Mouse (Mus musculus) midbrain, embryonic 14.5 days (tissue): ENCODE results near the gene Shroom4. TPM values are rescaled to one million over a fixed set of nuclear protein-coding genes. Genes with fewer than 3 reads are reported as not detected.

Experiments
- ATAC-seq: fragments of 200-750 bp; cut with Nextera tagmentation; 2 replicates; pipeline ENCODE4 v1.8.0; 2017; ENCODE audit warnings: moderate number of reproducible peaks, moderate library complexity; ENCODE audit not compliant: low FRiP score, low TSS enrichment
- DNase-seq: peaks from one replicate; pipeline ENCODE4 v3.0.0-alpha.2; 2015
- H3K27ac ChIP-seq: fragments of 300-500 bp; sonication (generic); replicated peaks from 2 replicates; pipeline ENCODE4 v1.5.1; 2014; ENCODE audit warnings: mild to moderate bottlenecking, low read depth, low read length, moderate library complexity
- H3K27me3 ChIP-seq: fragments of 300-500 bp; sonication (generic); 2 replicates; pipeline ENCODE4 v1.6.1; 2014; ENCODE audit warnings: low read length, control low read depth, mixed read lengths; ENCODE audit not compliant: control insufficient read depth, insufficient read depth
- H3K36me3 ChIP-seq: fragments of 300-500 bp; sonication (generic); 2 replicates; pipeline ENCODE4 v1.6.1; 2014; ENCODE audit warnings: low read length, control low read depth; ENCODE audit not compliant: control insufficient read depth, insufficient read depth
- H3K4me1 ChIP-seq: fragments of 300-500 bp; sonication (generic); 2 replicates; pipeline ENCODE4 v1.6.1; 2014; ENCODE audit warnings: mild to moderate bottlenecking, antibody characterized with exemption, low read length, control low read depth; ENCODE audit not compliant: control insufficient read depth, insufficient read depth
- H3K4me2 ChIP-seq: fragments of 300-500 bp; sonication (generic); 2 replicates; pipeline ENCODE4 v1.6.1; 2014; ENCODE audit warnings: mild to moderate bottlenecking, low read length, moderate library complexity
- H3K4me3 ChIP-seq: fragments of 300-500 bp; sonication (generic); replicated peaks from 2 replicates; pipeline ENCODE4 v1.5.1; 2014; ENCODE audit warnings: low read depth, low read length
- H3K9ac ChIP-seq: fragments of 300-500 bp; sonication (generic); replicated peaks from 2 replicates; pipeline ENCODE4 v1.6.1; 2014; ENCODE audit warnings: mild to moderate bottlenecking, low read length, moderate library complexity
- H3K9me3 ChIP-seq: fragments of 300-500 bp; sonication (generic); 2 replicates; pipeline ENCODE4 v1.6.1; 2016; ENCODE audit warnings: low read length, control low read depth, mixed read lengths; ENCODE audit not compliant: control insufficient read depth
- whole genome bisulfite sequencing: fragments of 180-500 bp; shearing (Covaris S2); extraction: QIAGEN DNeasy Blood & Tissue Kit; methylation state at CpG from one replicate; pipeline ENCODE4 v1.1.7; 2014; 5-methylcytosine and 5-hydroxymethylcytosine counted together
- polyA plus RNA-seq: library from polyadenylated mRNA; unstranded; fragments of >200 nt; fragmentation: Nextera tagmentation; extraction: Ambion mirVana; gene quantifications from 2 replicates; pipeline ENCODE4 v1.2.1, GENCODE M21; 2014

Gene Shroom4
- 1.2 and 2.8 TPM in 2 replicates for polyA plus RNA-seq

DNA sequence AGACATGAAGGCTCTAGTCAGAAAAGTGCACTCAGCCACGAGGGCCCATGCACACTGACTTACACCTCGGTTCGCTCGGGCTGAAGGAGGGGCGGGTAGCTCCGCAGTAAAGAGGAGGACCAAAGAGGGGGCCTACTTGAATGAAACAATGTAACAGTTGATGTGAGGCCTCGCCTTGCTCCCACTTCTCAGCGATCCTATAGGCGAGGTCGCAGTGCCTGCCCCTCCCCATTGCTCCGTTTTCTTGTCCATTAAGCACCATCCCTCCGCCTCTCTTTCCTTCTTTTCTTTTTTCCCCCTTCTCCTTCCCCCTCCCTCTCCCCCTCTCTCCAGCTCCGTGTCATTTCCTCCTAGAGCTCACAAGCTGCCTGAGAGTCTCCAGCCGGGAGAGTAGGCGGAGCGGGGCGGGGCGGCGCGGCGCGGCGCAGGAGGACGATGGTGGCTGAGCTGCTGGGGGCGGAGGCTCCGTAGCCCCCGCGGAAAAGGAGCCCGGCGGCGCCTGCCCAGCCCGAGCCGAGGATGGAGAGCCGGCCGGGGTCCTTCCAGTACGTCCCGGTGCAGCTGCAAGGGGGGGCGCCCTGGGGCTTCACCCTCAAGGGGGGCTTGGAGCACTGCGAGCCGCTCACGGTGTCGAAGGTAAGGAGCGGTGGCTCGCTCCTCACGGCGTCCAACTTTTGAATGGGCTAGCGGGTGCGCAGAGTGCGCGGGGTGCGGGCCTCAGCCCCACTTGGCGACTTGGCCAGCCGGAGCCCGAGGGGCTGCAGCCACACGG lies at the start of gene Shroom4:
Gene Shroom4 (plus strand): TSS at position 229 of the 772 bp plus-strand sequence.
- Histone ChIP-seq H3K27ac (peak within 1 kb of the TSS; percentile 67), H3K9me3 (no peaks in the 10 kb centered on the region), H3K27me3 (no peaks in the 10 kb centered on the region), H3K4me3 (peak within 1 kb of the TSS; percentile 56), H3K4me2 (peak within 1 kb of the TSS; percentile 67), H3K4me1 (no peaks in the 10 kb centered on the region), H3K36me3 (no peaks in the 10 kb centered on the region), H3K9ac (peak within 1 kb of the TSS; percentile 54)
- ATAC-seq (peak; percentile 92), DNase-seq (peak; percentile 82)
- 26% methylated on average over 55 of the region's 55 CpGs for WGBS

DNA sequence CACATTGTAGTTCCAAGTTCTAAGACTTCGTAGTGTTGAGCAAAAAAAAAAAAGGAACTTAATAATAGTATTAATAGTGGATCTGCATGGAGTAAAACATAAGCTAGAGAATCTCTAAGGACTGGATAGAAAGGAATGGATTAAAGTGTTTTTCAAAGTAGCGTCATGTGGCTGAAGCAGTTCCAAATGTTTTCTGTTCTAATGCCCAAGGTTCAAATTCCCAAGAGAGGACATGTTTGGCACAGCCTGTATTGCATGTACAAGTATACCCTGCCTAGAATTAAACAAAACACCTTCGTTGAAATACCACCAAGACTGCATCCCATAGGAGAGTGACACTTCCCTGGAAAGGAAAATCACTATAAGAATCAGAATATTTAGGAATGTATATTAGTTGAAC lies 42.8 kb upstream of the Shroom4 start:
- H3K27ac ChIP-seq, result no peak overlapping the region
- ATAC-seq (no peak), DNase-seq (no peak)
- H3K4me1 ChIP-seq, result no peaks in the 10 kb centered on the region
- H3K27me3 ChIP-seq, result no peaks in the 10 kb centered on the region
- no peak overlapping the region for H3K4me2 ChIP-seq
- no peak overlapping the region for H3K4me3 ChIP-seq
- WGBS, result 75% methylated on average over 3 of the region's 3 CpGs
- H3K9ac ChIP-seq, result no peak overlapping the region
- H3K9me3 ChIP-seq, result no peaks in the 10 kb centered on the region
- H3K36me3 ChIP-seq, result no peaks in the 10 kb centered on the region

DNA sequence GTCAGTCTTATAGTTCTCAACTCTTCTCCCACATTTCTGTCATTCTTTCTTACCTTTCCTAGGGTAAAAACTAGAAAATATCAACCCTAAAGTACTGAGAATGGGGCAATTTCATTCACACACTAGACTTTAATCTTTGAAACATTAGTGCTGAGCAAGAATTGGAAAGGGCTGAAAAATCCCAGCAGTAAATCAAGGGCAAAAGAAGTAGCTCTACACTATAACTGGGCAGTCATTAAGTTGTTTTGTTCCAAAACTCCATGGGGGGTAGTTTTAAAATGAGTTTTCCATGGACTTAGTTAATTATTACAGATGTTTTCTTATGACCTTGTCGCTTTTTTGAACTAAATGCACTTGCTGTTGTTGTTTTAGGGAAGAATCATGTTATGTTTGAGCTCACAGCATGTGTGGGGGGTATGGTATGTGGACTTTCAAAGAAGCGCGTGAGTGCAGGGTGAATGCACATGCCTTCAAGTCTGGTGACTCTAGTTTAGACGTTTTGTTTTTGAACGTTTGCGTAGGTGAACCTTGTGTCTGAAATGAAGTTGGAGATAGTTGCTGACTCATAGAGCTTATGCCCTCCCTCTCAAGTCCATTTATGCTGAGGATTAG lies 42.0 kb upstream of the Shroom4 start:
- ATAC-seq (no peak), DNase-seq (no peak)
- 60% methylated on average over 6 of the region's 6 CpGs for WGBS
- no peaks in the 10 kb centered on the region for H3K9me3 ChIP-seq
- H3K27ac ChIP-seq, result no peak overlapping the region
- no peaks in the 10 kb centered on the region for H3K4me1 ChIP-seq
- no peak overlapping the region for H3K9ac ChIP-seq
- H3K36me3 ChIP-seq, result no peaks in the 10 kb centered on the region
- H3K27me3 ChIP-seq, result no peaks in the 10 kb centered on the region
- H3K4me3 ChIP-seq, result no peak overlapping the region
- no peak overlapping the region for H3K4me2 ChIP-seq

DNA sequence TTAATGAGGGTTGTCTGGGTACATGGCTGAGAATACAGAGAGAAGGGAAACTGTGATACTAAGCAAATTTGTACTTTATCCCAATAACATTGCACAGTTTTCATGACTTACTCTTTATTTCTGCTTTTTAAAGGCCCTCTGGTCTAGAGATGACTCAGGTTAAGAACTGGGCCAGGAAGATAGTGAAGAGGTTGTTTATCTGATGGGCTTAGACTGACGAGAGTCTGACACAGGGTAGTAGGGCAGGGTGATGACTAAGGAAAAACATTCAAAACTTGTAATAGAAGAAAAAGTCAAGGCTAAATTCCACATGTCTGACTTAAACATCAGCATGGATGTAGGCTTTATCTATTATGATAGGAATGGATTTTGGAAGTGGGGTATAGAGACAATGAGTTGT lies 30.8 kb upstream of the Shroom4 start:
- H3K9ac ChIP-seq, result no peak overlapping the region
- WGBS, result 86% methylated on average over 1 of the region's 1 CpGs
- no peaks in the 10 kb centered on the region for H3K36me3 ChIP-seq
- no peaks in the 10 kb centered on the region for H3K4me1 ChIP-seq
- no peaks in the 10 kb centered on the region for H3K9me3 ChIP-seq
- no peaks in the 10 kb centered on the region for H3K27me3 ChIP-seq
- no peak overlapping the region for H3K4me2 ChIP-seq
- no peak overlapping the region for H3K27ac ChIP-seq
- ATAC-seq, result no peak
- no peak for DNase-seq
- no peak overlapping the region for H3K4me3 ChIP-seq

DNA sequence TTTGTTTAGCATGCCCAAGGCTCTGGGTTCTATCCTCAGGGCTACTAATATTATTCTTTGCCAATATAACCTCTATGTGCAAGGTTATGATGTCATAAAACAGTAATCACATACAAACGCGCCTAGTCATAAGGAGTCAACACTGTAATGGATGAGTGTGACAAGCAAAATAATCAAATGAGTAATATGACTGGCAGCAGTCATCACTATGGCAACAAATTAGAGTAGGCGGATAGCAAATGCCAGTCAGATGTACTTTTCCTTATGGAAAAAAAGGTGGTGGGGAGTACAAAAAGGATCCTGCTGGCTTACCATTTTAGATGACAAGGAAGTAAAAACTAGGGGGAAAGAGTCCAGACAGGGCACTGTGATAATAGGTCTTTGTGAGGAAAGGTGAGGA lies 28.9 kb upstream of the Shroom4 start:
- no peak overlapping the region for H3K27ac ChIP-seq
- no peaks in the 10 kb centered on the region for H3K36me3 ChIP-seq
- no peak for ATAC-seq
- H3K9me3 ChIP-seq, result no peaks in the 10 kb centered on the region
- no peak overlapping the region for H3K4me2 ChIP-seq
- no peak overlapping the region for H3K4me3 ChIP-seq
- no peak for DNase-seq
- H3K27me3 ChIP-seq, result no peaks in the 10 kb centered on the region
- H3K4me1 ChIP-seq, result no peaks in the 10 kb centered on the region
- no peak overlapping the region for H3K9ac ChIP-seq
- 88% methylated on average over 3 of the region's 3 CpGs for WGBS

DNA sequence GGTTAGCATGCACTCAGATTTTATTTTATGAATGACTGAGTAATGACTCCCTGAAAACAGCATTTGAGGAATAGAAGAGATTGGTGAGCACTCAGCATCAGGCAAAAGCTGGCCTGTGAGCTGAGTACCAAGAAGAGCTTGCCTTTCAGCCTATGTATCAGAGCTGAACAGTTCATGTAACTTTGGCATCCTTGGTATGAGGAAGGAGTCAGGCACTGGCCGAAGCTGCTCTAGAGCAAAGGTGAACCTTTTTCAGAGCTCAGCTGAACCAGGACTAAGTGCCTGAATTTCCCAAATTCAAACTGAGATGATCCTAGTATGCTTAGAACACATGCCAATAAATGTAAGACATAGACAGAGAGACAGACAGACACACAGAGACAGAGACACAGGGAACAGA lies 5.8 kb upstream of the Shroom4 start:
- ATAC-seq, result no peak
- DNase-seq, result no peak
- WGBS, result 73% methylated on average over 1 of the region's 1 CpGs

DNA sequence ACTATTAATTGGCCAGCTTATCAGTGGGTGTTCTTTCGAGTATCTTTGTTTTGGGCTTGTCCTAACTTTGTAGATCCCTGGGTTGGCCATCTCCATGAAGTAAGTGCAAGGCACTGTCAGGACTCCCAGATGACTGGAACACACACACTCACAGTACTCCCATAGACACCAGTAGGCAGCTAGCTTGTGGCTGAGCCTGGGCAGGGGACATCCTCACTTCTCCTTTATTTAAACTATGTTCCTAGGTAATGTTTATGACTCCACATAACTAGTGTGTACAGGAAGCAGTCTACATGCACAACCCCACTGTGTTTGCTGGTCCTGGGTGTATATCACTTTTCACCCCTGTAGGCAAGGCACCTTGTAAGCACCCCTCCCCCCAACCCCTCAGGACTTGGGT lies 461 bp upstream of the Shroom4 start:
- Histone ChIP-seq H3K4me1 (no peaks in the 10 kb centered on the region), H3K27me3 (no peaks in the 10 kb centered on the region), H3K4me2 (peak overlapping the region; percentile 67), H3K9ac (no peak overlapping the region), H3K4me3 (peak overlapping the region; percentile 56), H3K27ac (peak overlapping the region; percentile 67; the same call in 1 of the 2 replicates), H3K9me3 (no peaks in the 10 kb centered on the region), H3K36me3 (no peaks in the 10 kb centered on the region)
- WGBS, result 65% methylated on average over 1 of the region's 1 CpGs
- no peak for ATAC-seq
- no peak for DNase-seq

More for the DNA sequence above, 5.8 kb upstream of the Shroom4 start:
- Histone ChIP-seq H3K4me2 (no peak overlapping the region), H3K4me1 (no peaks in the 10 kb centered on the region), H3K9me3 (no peaks in the 10 kb centered on the region), H3K9ac (no peak overlapping the region), H3K27ac (no peak overlapping the region), H3K36me3 (no peaks in the 10 kb centered on the region), H3K27me3 (no peaks in the 10 kb centered on the region), H3K4me3 (no peak overlapping the region)

DNA sequence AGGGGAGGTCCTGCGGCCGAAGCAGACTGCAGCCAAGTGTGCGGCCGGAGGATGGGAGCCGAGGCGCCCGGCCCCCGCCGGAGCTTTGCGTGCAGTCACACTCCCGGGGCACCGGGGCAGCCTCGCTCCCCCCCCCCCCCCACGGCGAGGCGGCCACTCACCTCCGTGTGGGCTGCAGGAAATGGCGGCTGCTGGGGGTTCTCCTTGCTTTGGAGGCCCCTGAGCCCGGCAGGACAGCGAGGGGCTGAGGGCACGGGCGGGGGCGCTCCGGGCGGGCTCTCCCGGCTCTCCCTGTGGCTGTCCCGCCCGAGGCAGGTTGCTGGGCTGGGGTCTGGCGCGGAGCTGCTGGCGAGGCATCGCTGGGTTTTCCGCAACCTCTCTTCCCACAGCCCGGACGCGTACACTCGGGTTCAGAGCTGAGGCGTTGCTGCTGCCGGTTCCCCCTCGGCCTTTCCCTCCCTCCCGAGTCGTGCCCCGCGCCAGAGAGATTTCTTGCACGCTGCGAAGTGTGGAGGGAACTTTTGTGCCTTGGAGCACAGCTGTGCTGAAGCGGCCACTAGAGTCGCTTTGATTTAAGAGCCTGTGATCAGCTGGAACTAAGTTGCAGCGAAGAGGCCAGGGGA lies 855 bp downstream of the Shroom4 start:
- Histone ChIP-seq H3K27ac (peak overlapping the region; percentile 67), H3K4me2 (peak overlapping the region; percentile 67), H3K36me3 (no peaks in the 10 kb centered on the region), H3K4me3 (peak overlapping the region; percentile 56), H3K9ac (peak overlapping the region; percentile 54), H3K9me3 (no peaks in the 10 kb centered on the region), H3K4me1 (no peaks in the 10 kb centered on the region), H3K27me3 (no peaks in the 10 kb centered on the region)
- WGBS, result 15% methylated on average over 38 of the region's 49 CpGs
- DNase-seq, result peak; percentile 55
- peak; percentile 47 for ATAC-seq
